Mouse (Mus musculus) neural tube, embryonic 12.5 days (tissue): Measurements from ENCODE around the gene Wfdc16. TPM values are rescaled to one million over a fixed set of nuclear protein-coding genes. Genes with fewer than 3 reads are reported as not detected.
"Not testable (repeated sequence)": the region's sequence is repeated elsewhere in the genome, so short reads cannot be mapped to it uniquely, and the experiment has no call there.

Experiments used
- ATAC-seq: fragments of 200-750 bp; cut with Nextera tagmentation; 2 replicates; pipeline ENCODE4 v1.8.0; 2017; ENCODE audit warnings: low read depth, mild to moderate bottlenecking, moderate TSS enrichment, moderate library complexity; ENCODE audit not compliant: low FRiP score
- H3K27ac ChIP-seq: fragments of 300-500 bp; sonication (generic); 2 replicates; pipeline ENCODE4 v1.5.1; 2016
- H3K27me3 ChIP-seq: fragments of 300-500 bp; sonication (generic); replicated peaks from 2 replicates; pipeline ENCODE4 v1.6.1; 2016; ENCODE audit warnings: mild to moderate bottlenecking
- H3K36me3 ChIP-seq: fragments of 300-500 bp; sonication (generic); 2 replicates; pipeline ENCODE4 v1.6.1; 2016; ENCODE audit warnings: mild to moderate bottlenecking
- H3K4me1 ChIP-seq: fragments of 300-500 bp; sonication (generic); 2 replicates; pipeline ENCODE4 v1.6.1; 2016
- H3K4me2 ChIP-seq: fragments of 300-500 bp; sonication (generic); replicated peaks from 2 replicates; pipeline ENCODE4 v1.6.1; 2016; ENCODE audit warnings: mild to moderate bottlenecking
- H3K4me3 ChIP-seq: fragments of 300-500 bp; sonication (generic); 2 replicates; pipeline ENCODE4 v1.5.1; 2016
- H3K9ac ChIP-seq: fragments of 300-500 bp; sonication (generic); 2 replicates; pipeline ENCODE4 v1.6.1; 2016; ENCODE audit warnings: mild to moderate bottlenecking
- H3K9me3 ChIP-seq: fragments of 300-500 bp; sonication (generic); 2 replicates; pipeline ENCODE4 v1.6.1; 2016; ENCODE audit warnings: mild to moderate bottlenecking
- WGBS: fragments of 180-500 bp; shearing (Covaris S2); methylation state at CpG from one replicate; pipeline ENCODE4 v1.1.7; 2016; 5-methylcytosine and 5-hydroxymethylcytosine counted together
- polyA plus RNA-seq: library from polyadenylated mRNA; unstranded; fragments of >200 nt; fragmentation: Nextera tagmentation; extraction: Ambion mirVana; gene quantifications from 2 replicates; pipeline ENCODE4 v1.2.1, GENCODE M21; 2016

Wfdc16 gene
- polyA plus RNA-seq, 1 experiment from 2014 or later, result not detected

GRCm38 (mm10) chr2:164585025-164585725 lies 53.4 kb downstream of the Wfdc16 start, which contains the start of gene Wfdc6a:
Wfdc6a (minus strand) TSS chr2:164585447.
- not testable (repeated sequence) for H3K36me3 ChIP-seq, ATAC-seq, H3K9ac ChIP-seq, H3K4me1 ChIP-seq, H3K27ac ChIP-seq, H3K27me3 ChIP-seq, H3K4me3 ChIP-seq, H3K9me3 ChIP-seq, H3K4me2 ChIP-seq
- WGBS, result 82% methylated on average over 13 of the region's 13 CpGs

Other genes with a start within 250 kb of the Wfdc16 start
- gene Slpi, start 249.7 kb downstream of the Wfdc16 start, polyA plus RNA-seq, result 0.28 TPM in 1 of 2 replicates, not detected in the other
- 0.13 and 0.18 TPM in 2 replicates for gene Rbpjl, start 235.7 kb downstream of the Wfdc16 start, polyA plus RNA-seq
- 8.2 and 9.0 TPM in 2 replicates for gene Matn4, start 233.6 kb downstream of the Wfdc16 start, polyA plus RNA-seq
- 9.7 and 11.7 TPM in 2 replicates for gene Sdc4, start 194.9 kb downstream of the Wfdc16 start, polyA plus RNA-seq
- gene Sys1, start 181.8 kb downstream of the Wfdc16 start, polyA plus RNA-seq, result 72.8 and 82.7 TPM in 2 replicates
- 6.0 and 6.5 TPM in 2 replicates for gene Gm20458, start 177.8 kb downstream of the Wfdc16 start, polyA plus RNA-seq
- not detected in 2 replicates for gene Trp53tg5, start 165.1 kb downstream of the Wfdc16 start, polyA plus RNA-seq
- gene Dbndd2, start 152.7 kb downstream of the Wfdc16 start, polyA plus RNA-seq, result 5.8 and 7.0 TPM in 2 replicates
- gene Pigt, start 141.3 kb downstream of the Wfdc16 start, polyA plus RNA-seq, result 50.0 and 55.3 TPM in 2 replicates
- gene Wfdc2, start 76.4 kb downstream of the Wfdc16 start, polyA plus RNA-seq, result 5.1 and 6.5 TPM in 2 replicates
- gene Spint3, start 65.3 kb downstream of the Wfdc16 start, polyA plus RNA-seq, result not detected in 2 replicates
- not detected in 2 replicates for gene Wfdc6a, start 53.3 kb downstream of the Wfdc16 start, polyA plus RNA-seq
- gene Eppin, start 45.2 kb downstream of the Wfdc16 start, polyA plus RNA-seq, result not detected in 2 replicates
- not detected in 2 replicates for gene Wfdc6b, start 25.3 kb downstream of the Wfdc16 start, polyA plus RNA-seq
- not detected in 2 replicates for gene Wfdc8, start 25.2 kb downstream of the Wfdc16 start, polyA plus RNA-seq
- gene Wfdc10, start 17.2 kb upstream of the Wfdc16 start, polyA plus RNA-seq, result 0.48 and 0.51 TPM in 2 replicates
- gene Wfdc9, start 17.8 kb upstream of the Wfdc16 start, polyA plus RNA-seq, result not detected in 2 replicates
- gene Wfdc11, start 35.3 kb upstream of the Wfdc16 start, polyA plus RNA-seq, result not detected in 2 replicates
- not detected in 2 replicates for gene Wfdc13, start 46.3 kb upstream of the Wfdc16 start, polyA plus RNA-seq
- not detected in 2 replicates for gene Spint4, start 59.7 kb upstream of the Wfdc16 start, polyA plus RNA-seq
- gene Spint5, start 76.5 kb upstream of the Wfdc16 start, polyA plus RNA-seq, result not detected in 2 replicates
- 0.44 and 0.72 TPM in 2 replicates for gene Wfdc3, start 107.1 kb upstream of the Wfdc16 start, polyA plus RNA-seq
- 85.6 and 92.2 TPM in 2 replicates for gene Dnttip1, start 107.2 kb upstream of the Wfdc16 start, polyA plus RNA-seq
- gene Ube2c, start 131.1 kb upstream of the Wfdc16 start, polyA plus RNA-seq, result 311 and 340 TPM in 2 replicates
- gene Tnnc2, start 141.2 kb upstream of the Wfdc16 start, polyA plus RNA-seq, result 26.2 and 36.5 TPM in 2 replicates
- 14.2 and 15.6 TPM in 2 replicates for gene Snx21, start 147.0 kb upstream of the Wfdc16 start, polyA plus RNA-seq
- 15.9 and 19.6 TPM in 2 replicates for gene Acot8, start 166.1 kb upstream of the Wfdc16 start, polyA plus RNA-seq
- gene Zswim3, start 166.3 kb upstream of the Wfdc16 start, polyA plus RNA-seq, result 11.8 and 14.1 TPM in 2 replicates
- gene Zswim1, start 183.9 kb upstream of the Wfdc16 start, polyA plus RNA-seq, result 22.8 and 23.7 TPM in 2 replicates
- gene Spata25, start 189.7 kb upstream of the Wfdc16 start, polyA plus RNA-seq, result not detected in 2 replicates
- gene Ctsa, start 194.1 kb upstream of the Wfdc16 start, polyA plus RNA-seq, result 105 and 114 TPM in 2 replicates
- 4.5 and 5.6 TPM in 2 replicates for gene Neurl2, start 194.7 kb upstream of the Wfdc16 start, polyA plus RNA-seq
- 87.9 and 93.1 TPM in 2 replicates for gene Pltp, start 218.9 kb upstream of the Wfdc16 start, polyA plus RNA-seq
- 83.4 and 86.4 TPM in 2 replicates for gene Pcif1, start 240.5 kb upstream of the Wfdc16 start, polyA plus RNA-seq